Mouse (Mus musculus) megakaryocyte-erythroid progenitor cell, adult 5 weeks (primary cell): ENCODE results near the gene Pigl. TPM values are rescaled to one million over a fixed set of nuclear protein-coding genes. Genes with fewer than 3 reads are reported as not detected.

Source experiments
- polyA plus RNA-seq: library from polyadenylated mRNA; stranded (reverse); fragments of >175 nt; gene quantifications from 2 replicates; pipeline ENCODE4 v1.2.3, GENCODE M21; 2012

Gene Pigl
- 4.0 and 5.2 TPM in 2 replicates for polyA plus RNA-seq

GRCm38 (mm10) chr11:62458276-62458724, at the start of gene Pigl, which contains the start of gene Ncor1:
Gene Pigl (plus strand): TSS chr11:62458460.
Gene Ncor1 (minus strand): TSS chr11:62458541.

GRCm38 (mm10) chr11:62539089-62539890, 81.0 kb downstream of the Pigl start, which contains the start of gene Cenpv:
Gene Cenpv (minus strand): TSS chr11:62539261.

GRCm38 (mm10) chr11:62550727-62551225, 92.5 kb downstream of the Pigl start, which contains the start of gene Ubb:
Gene Ubb (plus strand): TSS chr11:62551171.

Other genes starting within 250 kb of the Pigl start
- 0.79 and 1.3 TPM in 2 replicates for gene Adora2b, start 209.5 kb upstream of the Pigl start, polyA plus RNA-seq
- gene Zswim7, start 177.1 kb upstream of the Pigl start, polyA plus RNA-seq = 1.6 and 2.9 TPM in 2 replicates
- gene Ttc19, start 177.0 kb upstream of the Pigl start, polyA plus RNA-seq = 2.8 and 4.8 TPM in 2 replicates
- 104 and 123 TPM in 2 replicates for gene Ncor1, start 81 bp downstream of the Pigl start, polyA plus RNA-seq
- gene Cenpv, start 80.8 kb downstream of the Pigl start, polyA plus RNA-seq = 37.1 and 54.7 TPM in 2 replicates
- gene Ubb, start 92.7 kb downstream of the Pigl start, polyA plus RNA-seq = 2,889 and 3,198 TPM in 2 replicates
- gene Trpv2, start 116.0 kb downstream of the Pigl start, polyA plus RNA-seq = 9.3 and 9.9 TPM in 2 replicates
- 7.4 and 8.9 TPM in 2 replicates for gene Lrrc75a, start 190.1 kb downstream of the Pigl start, polyA plus RNA-seq
- 38.2 and 44.7 TPM in 2 replicates for gene Mmgt2, start 190.2 kb downstream of the Pigl start, polyA plus RNA-seq